Mouse (Mus musculus) midbrain, embryonic 14.5 days (tissue): Measurements from ENCODE around the gene Pax9. TPM values are rescaled to one million over a fixed set of nuclear protein-coding genes. Genes with fewer than 3 reads are reported as not detected.
A peak's percentile ranks its signal among the peaks of the same experiment; 100 is the strongest.

Source experiments
- ATAC-seq: fragments of 200-750 bp; cut with Nextera tagmentation; 2 replicates; pipeline ENCODE4 v1.8.0; 2017; ENCODE audit warnings: moderate number of reproducible peaks, moderate library complexity; ENCODE audit not compliant: low FRiP score, low TSS enrichment
- DNase-seq: peaks from one replicate; pipeline ENCODE4 v3.0.0-alpha.2; 2015
- H3K27ac ChIP-seq: fragments of 300-500 bp; sonication (generic); replicated peaks from 2 replicates; pipeline ENCODE4 v1.5.1; 2014; ENCODE audit warnings: mild to moderate bottlenecking, low read depth, low read length, moderate library complexity
- H3K27me3 ChIP-seq: fragments of 300-500 bp; sonication (generic); 2 replicates; pipeline ENCODE4 v1.6.1; 2014; ENCODE audit warnings: low read length, control low read depth, mixed read lengths; ENCODE audit not compliant: control insufficient read depth, insufficient read depth
- H3K36me3 ChIP-seq: fragments of 300-500 bp; sonication (generic); 2 replicates; pipeline ENCODE4 v1.6.1; 2014; ENCODE audit warnings: low read length, control low read depth; ENCODE audit not compliant: control insufficient read depth, insufficient read depth
- H3K4me1 ChIP-seq: fragments of 300-500 bp; sonication (generic); 2 replicates; pipeline ENCODE4 v1.6.1; 2014; ENCODE audit warnings: mild to moderate bottlenecking, antibody characterized with exemption, low read length, control low read depth; ENCODE audit not compliant: control insufficient read depth, insufficient read depth
- H3K4me2 ChIP-seq: fragments of 300-500 bp; sonication (generic); 2 replicates; pipeline ENCODE4 v1.6.1; 2014; ENCODE audit warnings: mild to moderate bottlenecking, low read length, moderate library complexity
- H3K4me3 ChIP-seq: fragments of 300-500 bp; sonication (generic); replicated peaks from 2 replicates; pipeline ENCODE4 v1.5.1; 2014; ENCODE audit warnings: low read depth, low read length
- H3K9ac ChIP-seq: fragments of 300-500 bp; sonication (generic); replicated peaks from 2 replicates; pipeline ENCODE4 v1.6.1; 2014; ENCODE audit warnings: mild to moderate bottlenecking, low read length, moderate library complexity
- H3K9me3 ChIP-seq: fragments of 300-500 bp; sonication (generic); 2 replicates; pipeline ENCODE4 v1.6.1; 2016; ENCODE audit warnings: low read length, control low read depth, mixed read lengths; ENCODE audit not compliant: control insufficient read depth
- WGBS: fragments of 180-500 bp; shearing (Covaris S2); extraction: QIAGEN DNeasy Blood & Tissue Kit; methylation state at CpG from one replicate; pipeline ENCODE4 v1.1.7; 2014; 5-methylcytosine and 5-hydroxymethylcytosine counted together
- polyA plus RNA-seq: library from polyadenylated mRNA; unstranded; fragments of >200 nt; fragmentation: Nextera tagmentation; extraction: Ambion mirVana; gene quantifications from 2 replicates; pipeline ENCODE4 v1.2.1, GENCODE M21; 2014

Pax9 gene
- not detected in 2 replicates for polyA plus RNA-seq

DNA sequence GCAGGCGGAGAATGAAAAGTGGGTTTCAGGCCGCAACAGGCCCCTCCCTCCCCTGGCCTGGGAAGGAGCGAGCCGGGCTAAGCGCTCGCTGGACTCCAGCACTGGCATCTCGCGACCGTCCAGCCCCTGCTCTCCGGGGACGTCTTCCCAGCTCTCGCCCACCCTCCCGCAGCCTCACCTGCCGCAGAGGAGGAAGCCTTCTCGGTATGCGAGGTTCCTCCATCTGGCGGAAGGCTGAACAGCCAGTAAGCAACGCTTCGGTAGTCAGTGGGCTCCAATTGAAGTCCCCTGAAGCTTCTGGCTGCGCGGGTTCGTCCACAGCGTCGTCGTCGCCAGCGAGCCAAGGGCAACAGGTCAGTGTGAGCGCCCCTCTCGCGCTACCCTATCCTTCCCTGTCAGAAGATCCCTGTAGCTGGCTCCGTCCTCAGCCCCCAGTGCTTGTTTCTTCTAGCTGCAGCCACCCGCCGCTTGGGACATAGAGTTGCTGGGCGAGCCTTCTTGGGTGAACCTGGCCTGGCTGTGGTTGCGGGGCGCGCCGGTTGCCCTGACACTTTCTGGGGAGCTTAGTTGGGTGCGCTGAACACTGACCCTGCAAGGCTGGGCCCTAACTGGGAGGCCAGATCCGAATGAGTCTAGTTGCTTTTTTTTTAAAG lies at the start of gene Pax9:
Pax9 (plus strand) TSS at position 341 of the 653 bp plus-strand sequence.
- under 1% methylated on average over 40 of the region's 40 CpGs for WGBS
- no peak within 1 kb of the TSS for H3K4me2 ChIP-seq
- DNase-seq, result peak; percentile 26

GRCm38 (mm10) chr12:56669451-56670122 lies 22.0 kb upstream of the Pax9 start:
- DNase-seq (no peak), ATAC-seq (no peak)
- no peaks in the 10 kb centered on the region for H3K27me3 ChIP-seq
- H3K4me2 ChIP-seq, result no peak overlapping the region
- no peaks in the 10 kb centered on the region for H3K9me3 ChIP-seq
- no peaks in the 10 kb centered on the region for H3K36me3 ChIP-seq
- no peak overlapping the region for H3K9ac ChIP-seq
- H3K4me1 ChIP-seq, result no peaks in the 10 kb centered on the region
- H3K27ac ChIP-seq, result no peak overlapping the region
- 82% methylated on average over 9 of the region's 9 CpGs for WGBS
- no peak overlapping the region for H3K4me3 ChIP-seq

More for the DNA sequence above, at the start of gene Pax9:
- H3K4me3 ChIP-seq, result no peak within 1 kb of the TSS
- H3K9me3 ChIP-seq, result no peaks in the 10 kb centered on the region
- no peak within 1 kb of the TSS for H3K9ac ChIP-seq
- H3K27ac ChIP-seq, result no peak within 1 kb of the TSS
- no peaks in the 10 kb centered on the region for H3K36me3 ChIP-seq
- H3K4me1 ChIP-seq, result 0 out of 2 replicates have a peak, but pooled peaks cover 4% of the 10 kb centered on the region
- peaks cover 99% of the 10 kb centered on the region for H3K27me3 ChIP-seq
- no peak for ATAC-seq

- Histone ChIP-seq H3K9ac (no peak overlapping the region), H3K9me3 (no peaks in the 10 kb centered on the region), H3K27ac (no peak overlapping the region), H3K36me3 (no peaks in the 10 kb centered on the region), H3K4me3 (no peak overlapping the region), H3K27me3 (no peaks in the 10 kb centered on the region), H3K4me1 (no peaks in the 10 kb centered on the region), H3K4me2 (no peak overlapping the region)
- DNase-seq (no peak), ATAC-seq (no peak)
- WGBS, result 93% methylated on average over 9 of the region's 9 CpGs
These were observed 20.8 kb upstream of the Pax9 start for GRCm38 (mm10) chr12:56670795-56671194.

- H3K27ac ChIP-seq, result no peak overlapping the region
- no peaks in the 10 kb centered on the region for H3K9me3 ChIP-seq
- no peak overlapping the region for H3K9ac ChIP-seq
- H3K4me3 ChIP-seq, result no peak overlapping the region
- no peak overlapping the region for H3K4me2 ChIP-seq
- no peaks in the 10 kb centered on the region for H3K36me3 ChIP-seq
- 31% methylated on average over 3 of the region's 3 CpGs for WGBS
- ATAC-seq (no peak), DNase-seq (peak; percentile 33)
- peaks cover 7% of the 10 kb centered on the region for H3K27me3 ChIP-seq
- H3K4me1 ChIP-seq, result no peaks in the 10 kb centered on the region
These were observed 16.8 kb upstream of the Pax9 start for GRCm38 (mm10) chr12:56674726-56675125.

DNA sequence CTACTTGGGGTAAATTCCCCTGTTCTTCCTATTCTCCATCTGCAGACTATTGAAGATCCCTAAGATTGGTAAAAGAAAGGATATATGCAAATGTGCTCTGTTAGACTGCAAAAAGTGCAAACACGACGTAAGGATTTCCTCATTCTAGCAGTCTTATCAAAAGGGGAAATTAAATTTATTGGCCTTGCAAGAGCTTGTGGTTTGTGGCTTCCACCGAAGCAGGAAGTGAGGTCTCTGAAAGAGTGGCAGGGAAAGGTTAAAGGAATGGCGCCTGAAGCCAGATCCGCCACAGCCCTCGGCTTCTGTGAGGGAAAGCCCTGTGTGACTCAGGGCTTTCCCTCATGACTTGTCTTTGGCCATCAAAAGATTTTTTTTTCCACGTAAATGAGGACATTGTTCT lies 13.9 kb upstream of the Pax9 start:
- DNase-seq (no peak), ATAC-seq (no peak)
- H3K4me1 ChIP-seq, result peaks cover 5% of the 10 kb centered on the region
- H3K9ac ChIP-seq, result no peak overlapping the region
- H3K27me3 ChIP-seq, result peaks cover 36% of the 10 kb centered on the region
- no peaks in the 10 kb centered on the region for H3K9me3 ChIP-seq
- H3K27ac ChIP-seq, result no peak overlapping the region
- H3K36me3 ChIP-seq, result no peaks in the 10 kb centered on the region
- no peak overlapping the region for H3K4me3 ChIP-seq
- 77% methylated on average over 7 of the region's 7 CpGs for WGBS
- no peak overlapping the region for H3K4me2 ChIP-seq

- DNase-seq (peak; percentile 67), ATAC-seq (peak; percentile 51)
- Histone ChIP-seq H3K27me3 (peaks cover 71% of the 10 kb centered on the region), H3K4me3 (peak overlapping the region; percentile 31), H3K9ac (peak overlapping the region; percentile 38; the same call in 1 of the 2 replicates), H3K36me3 (no peaks in the 10 kb centered on the region), H3K27ac (no peak overlapping the region), H3K4me1 (peaks cover 5% of the 10 kb centered on the region), H3K9me3 (no peaks in the 10 kb centered on the region), H3K4me2 (peak overlapping the region; percentile 57)
- under 1% methylated on average over 38 of the region's 38 CpGs for WGBS
These were observed 10.3 kb upstream of the Pax9 start for GRCm38 (mm10) chr12:56681096-56681811.

GRCm38 (mm10) chr12:56687640-56688481 lies 3.7 kb upstream of the Pax9 start:
- H3K9ac ChIP-seq, result no peak overlapping the region
- H3K36me3 ChIP-seq, result no peaks in the 10 kb centered on the region
- H3K4me3 ChIP-seq, result no peak overlapping the region
- H3K27ac ChIP-seq, result no peak overlapping the region
- ATAC-seq, result no peak
- H3K27me3 ChIP-seq, result peaks cover 98% of the 10 kb centered on the region
- H3K9me3 ChIP-seq, result no peaks in the 10 kb centered on the region
- no peak overlapping the region for H3K4me2 ChIP-seq
- WGBS, result 4% methylated on average over 15 of the region's 15 CpGs
- DNase-seq, result peak; percentile 49
- H3K4me1 ChIP-seq, result no peaks in the 10 kb centered on the region

- ATAC-seq (no peak), DNase-seq (peak; percentile 40)
- no peaks in the 10 kb centered on the region for H3K4me1 ChIP-seq
- no peak overlapping the region for H3K4me3 ChIP-seq
- H3K4me2 ChIP-seq, result no peak overlapping the region
- H3K36me3 ChIP-seq, result no peaks in the 10 kb centered on the region
- no peak overlapping the region for H3K9ac ChIP-seq
- peaks cover 98% of the 10 kb centered on the region for H3K27me3 ChIP-seq
- no peaks in the 10 kb centered on the region for H3K9me3 ChIP-seq
- 2% methylated on average over 10 of the region's 10 CpGs for WGBS
- H3K27ac ChIP-seq, result no peak overlapping the region
These were observed 3.1 kb upstream of the Pax9 start for GRCm38 (mm10) chr12:56688482-56688840.
